Mouse (Mus musculus): ENCODE data around the gene Gm28048. TPM values are rescaled to one million over a fixed set of nuclear protein-coding genes. Genes with fewer than 3 reads are reported as not detected.

The Gm28048 gene
- 2.6 and 4.5 TPM in 2 replicates for polyA plus RNA-seq (2014; fragmentation: Nextera tagmentation; extraction: Ambion mirVana)

- H3K4me1 ChIP-seq (ENCODE audit: control insufficient read depth, insufficient read depth, low read length), result peaks cover 8% of the 10 kb centered on the region
- WGBS, result 3% methylated on average over 42 of the region's 42 CpGs
- peak within 1 kb of the TSS; percentile 59 for H3K4me3 ChIP-seq (replicated peaks; ENCODE audit: low read depth, low read length)
- H3K27me3 ChIP-seq (ENCODE audit: control insufficient read depth, insufficient read depth, low read length), result no peaks in the 10 kb centered on the region
- peaks cover 16% of the 10 kb centered on the region; the same call in 1 of the 2 replicates for H3K36me3 ChIP-seq (ENCODE audit: control insufficient read depth, insufficient read depth, low read length)
- DNase-seq, result peak; percentile 97
- peak within 1 kb of the TSS; percentile 92 for H3K27ac ChIP-seq (replicated peaks; ENCODE audit: low read depth, low read length)
- ATAC-seq (ENCODE audit: low FRiP score, low TSS enrichment), result peak; percentile 91
- H3K9ac ChIP-seq (replicated peaks; ENCODE audit: low read length), result peak within 1 kb of the TSS; percentile 76
- peak within 1 kb of the TSS; percentile 79 for H3K4me2 ChIP-seq (ENCODE audit: low read length)
- no peaks in the 10 kb centered on the region for H3K9me3 ChIP-seq (ENCODE audit: control insufficient read depth, low read length)
These were observed at the start of gene Gm28048, which contains the start of gene Commd1 for GRCm38 (mm10) chr11:22981984-22982757. Gm28048 (minus strand) TSS chr11:22982090. Commd1 (minus strand) TSS chr11:22982382.

- H3K9ac ChIP-seq (replicated peaks; ENCODE audit: low read length), result no peak overlapping the region
- H3K4me2 ChIP-seq (ENCODE audit: low read length), result no peak overlapping the region
- WGBS, result 80% methylated on average over 6 of the region's 6 CpGs
- no peak overlapping the region for H3K27ac ChIP-seq (replicated peaks; ENCODE audit: low read depth, low read length)
- ATAC-seq (ENCODE audit: low FRiP score, low TSS enrichment) (no peak), DNase-seq (no peak)
- H3K27me3 ChIP-seq (ENCODE audit: control insufficient read depth, insufficient read depth, low read length), result no peaks in the 10 kb centered on the region
- no peaks in the 10 kb centered on the region for H3K9me3 ChIP-seq (ENCODE audit: control insufficient read depth, low read length)
- no peak overlapping the region for H3K4me3 ChIP-seq (replicated peaks; ENCODE audit: low read depth, low read length)
- H3K4me1 ChIP-seq (ENCODE audit: control insufficient read depth, insufficient read depth, low read length), result no peaks in the 10 kb centered on the region
- no peaks in the 10 kb centered on the region for H3K36me3 ChIP-seq (ENCODE audit: control insufficient read depth, insufficient read depth, low read length)
These were observed 47.5 kb upstream of the Gm28048 start for GRCm38 (mm10) chr11:23029399-23029798.

- Histone ChIP-seq H3K27ac (replicated peaks; ENCODE audit: low read depth, low read length) (no peak overlapping the region), H3K9ac (replicated peaks; ENCODE audit: low read length) (no peak overlapping the region), H3K36me3 (ENCODE audit: control insufficient read depth, insufficient read depth, low read length) (no peaks in the 10 kb centered on the region), H3K4me3 (replicated peaks; ENCODE audit: low read depth, low read length) (no peak overlapping the region), H3K4me2 (ENCODE audit: low read length) (no peak overlapping the region), H3K9me3 (ENCODE audit: control insufficient read depth, low read length) (no peaks in the 10 kb centered on the region), H3K4me1 (ENCODE audit: control insufficient read depth, insufficient read depth, low read length) (no peaks in the 10 kb centered on the region), H3K27me3 (ENCODE audit: control insufficient read depth, insufficient read depth, low read length) (no peaks in the 10 kb centered on the region)
- ATAC-seq (ENCODE audit: low FRiP score, low TSS enrichment), result no peak
- DNase-seq, result no peak
- 72% methylated on average over 3 of the region's 3 CpGs for WGBS
These were observed 47.1 kb upstream of the Gm28048 start for GRCm38 (mm10) chr11:23028957-23029356.

GRCm38 (mm10) chr11:23024169-23024568 lies 42.3 kb upstream of the Gm28048 start:
- 54% methylated on average over 3 of the region's 3 CpGs for WGBS
- no peak overlapping the region for H3K27ac ChIP-seq (replicated peaks; ENCODE audit: low read depth, low read length)
- DNase-seq (no peak), ATAC-seq (ENCODE audit: low FRiP score, low TSS enrichment) (no peak)
- no peak overlapping the region for H3K9ac ChIP-seq (replicated peaks; ENCODE audit: low read length)
- no peaks in the 10 kb centered on the region for H3K4me1 ChIP-seq (ENCODE audit: control insufficient read depth, insufficient read depth, low read length)
- no peak overlapping the region for H3K4me2 ChIP-seq (ENCODE audit: low read length)
- no peak overlapping the region for H3K4me3 ChIP-seq (replicated peaks; ENCODE audit: low read depth, low read length)
- no peaks in the 10 kb centered on the region for H3K9me3 ChIP-seq (ENCODE audit: control insufficient read depth, low read length)
- H3K36me3 ChIP-seq (ENCODE audit: control insufficient read depth, insufficient read depth, low read length), result no peaks in the 10 kb centered on the region
- H3K27me3 ChIP-seq (ENCODE audit: control insufficient read depth, insufficient read depth, low read length), result no peaks in the 10 kb centered on the region

GRCm38 (mm10) chr11:23023155-23023554 lies 41.3 kb upstream of the Gm28048 start:
- no peak overlapping the region for H3K9ac ChIP-seq (replicated peaks; ENCODE audit: low read length)
- H3K4me2 ChIP-seq (ENCODE audit: low read length), result no peak overlapping the region
- WGBS, result 96% methylated on average over 2 of the region's 2 CpGs
- DNase-seq, result no peak
- no peaks in the 10 kb centered on the region for H3K4me1 ChIP-seq (ENCODE audit: control insufficient read depth, insufficient read depth, low read length)
- H3K27me3 ChIP-seq (ENCODE audit: control insufficient read depth, insufficient read depth, low read length), result no peaks in the 10 kb centered on the region
- no peak for ATAC-seq (ENCODE audit: low FRiP score, low TSS enrichment)
- H3K27ac ChIP-seq (replicated peaks; ENCODE audit: low read depth, low read length), result no peak overlapping the region
- no peaks in the 10 kb centered on the region for H3K36me3 ChIP-seq (ENCODE audit: control insufficient read depth, insufficient read depth, low read length)
- H3K9me3 ChIP-seq (ENCODE audit: control insufficient read depth, low read length), result no peaks in the 10 kb centered on the region
- H3K4me3 ChIP-seq (replicated peaks; ENCODE audit: low read depth, low read length), result no peak overlapping the region

DNA sequence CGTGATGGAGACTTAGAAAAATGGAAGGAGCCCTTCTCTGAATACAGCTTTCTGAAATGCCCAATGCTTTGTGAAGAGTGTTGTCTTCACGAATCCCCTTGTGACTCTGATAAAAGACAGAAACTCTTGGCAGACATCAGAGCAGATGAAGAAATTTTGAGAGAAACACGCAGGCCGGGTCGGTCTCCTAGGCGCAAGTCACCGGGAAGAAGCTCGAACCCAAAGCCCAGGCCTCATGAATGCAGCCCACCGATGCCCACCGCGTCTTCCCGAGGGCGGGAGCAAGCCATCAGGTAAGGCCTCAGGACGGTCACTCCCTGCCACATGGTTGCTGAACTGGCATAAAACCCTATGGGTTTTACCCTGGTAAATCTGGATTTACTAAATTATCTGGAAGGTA lies 39.0 kb upstream of the Gm28048 start:
- Histone ChIP-seq H3K4me1 (ENCODE audit: control insufficient read depth, insufficient read depth, low read length) (no peaks in the 10 kb centered on the region), H3K9ac (replicated peaks; ENCODE audit: low read length) (no peak overlapping the region), H3K4me2 (ENCODE audit: low read length) (no peak overlapping the region), H3K36me3 (ENCODE audit: control insufficient read depth, insufficient read depth, low read length) (no peaks in the 10 kb centered on the region), H3K9me3 (ENCODE audit: control insufficient read depth, low read length) (no peaks in the 10 kb centered on the region), H3K4me3 (replicated peaks; ENCODE audit: low read depth, low read length) (no peak overlapping the region), H3K27ac (replicated peaks; ENCODE audit: low read depth, low read length) (no peak overlapping the region), H3K27me3 (ENCODE audit: control insufficient read depth, insufficient read depth, low read length) (no peaks in the 10 kb centered on the region)
- 94% methylated on average over 14 of the region's 14 CpGs for WGBS
- no peak for ATAC-seq (ENCODE audit: low FRiP score, low TSS enrichment)
- no peak for DNase-seq

GRCm38 (mm10) chr11:23020116-23020770 lies 38.4 kb upstream of the Gm28048 start:
- no peaks in the 10 kb centered on the region for H3K27me3 ChIP-seq (ENCODE audit: control insufficient read depth, insufficient read depth, low read length)
- DNase-seq (no peak), ATAC-seq (ENCODE audit: low FRiP score, low TSS enrichment) (no peak)
- H3K9me3 ChIP-seq (ENCODE audit: control insufficient read depth, low read length), result no peaks in the 10 kb centered on the region
- no peak overlapping the region for H3K9ac ChIP-seq (replicated peaks; ENCODE audit: low read length)
- no peak overlapping the region for H3K4me2 ChIP-seq (ENCODE audit: low read length)
- H3K4me1 ChIP-seq (ENCODE audit: control insufficient read depth, insufficient read depth, low read length), result no peaks in the 10 kb centered on the region
- WGBS, result 68% methylated on average over 24 of the region's 24 CpGs
- no peaks in the 10 kb centered on the region for H3K36me3 ChIP-seq (ENCODE audit: control insufficient read depth, insufficient read depth, low read length)
- no peak overlapping the region for H3K27ac ChIP-seq (replicated peaks; ENCODE audit: low read depth, low read length)
- no peak overlapping the region for H3K4me3 ChIP-seq (replicated peaks; ENCODE audit: low read depth, low read length)

GRCm38 (mm10) chr11:23017943-23018342 lies 36.1 kb upstream of the Gm28048 start:
- DNase-seq, result no peak

DNA sequence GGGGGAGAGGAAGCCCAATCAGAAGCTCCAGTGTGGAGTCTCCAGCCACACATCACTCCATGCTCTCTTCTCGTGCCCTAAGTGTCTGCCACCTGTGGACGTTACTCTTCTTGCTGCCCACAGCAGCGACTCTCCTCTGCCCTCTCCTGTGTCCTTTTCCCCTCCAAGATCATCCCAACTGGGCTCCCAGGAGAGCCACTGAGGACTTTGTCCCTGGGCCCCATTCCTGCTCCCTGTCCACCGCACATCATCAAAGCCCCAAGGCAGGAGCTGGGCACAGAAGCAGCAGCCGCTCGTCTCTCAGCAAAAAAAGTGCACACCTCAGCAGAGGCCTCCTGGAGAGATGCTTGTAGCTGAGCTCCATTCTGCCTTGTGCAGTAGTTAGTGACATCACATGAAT lies 33.1 kb upstream of the Gm28048 start:
- Histone ChIP-seq H3K4me3 (replicated peaks; ENCODE audit: low read depth, low read length) (no peak overlapping the region), H3K9me3 (ENCODE audit: control insufficient read depth, low read length) (no peaks in the 10 kb centered on the region), H3K27me3 (ENCODE audit: control insufficient read depth, insufficient read depth, low read length) (no peaks in the 10 kb centered on the region), H3K4me1 (ENCODE audit: control insufficient read depth, insufficient read depth, low read length) (no peaks in the 10 kb centered on the region), H3K36me3 (ENCODE audit: control insufficient read depth, insufficient read depth, low read length) (no peaks in the 10 kb centered on the region), H3K27ac (replicated peaks; ENCODE audit: low read depth, low read length) (no peak overlapping the region), H3K4me2 (ENCODE audit: low read length) (no peak overlapping the region), H3K9ac (replicated peaks; ENCODE audit: low read length) (no peak overlapping the region)
- 80% methylated on average over 6 of the region's 6 CpGs for WGBS
- DNase-seq (no peak), ATAC-seq (ENCODE audit: low FRiP score, low TSS enrichment) (no peak)

More at GRCm38 (mm10) chr11:23017943-23018342, 36.1 kb upstream of the Gm28048 start:
- 94% methylated on average over 4 of the region's 4 CpGs for WGBS
- H3K9ac ChIP-seq (replicated peaks; ENCODE audit: low read length), result no peak overlapping the region
- H3K27ac ChIP-seq (replicated peaks; ENCODE audit: low read depth, low read length), result no peak overlapping the region
- H3K4me3 ChIP-seq (replicated peaks; ENCODE audit: low read depth, low read length), result no peak overlapping the region
- no peaks in the 10 kb centered on the region for H3K27me3 ChIP-seq (ENCODE audit: control insufficient read depth, insufficient read depth, low read length)
- H3K4me2 ChIP-seq (ENCODE audit: low read length), result no peak overlapping the region
- no peaks in the 10 kb centered on the region for H3K36me3 ChIP-seq (ENCODE audit: control insufficient read depth, insufficient read depth, low read length)
- H3K9me3 ChIP-seq (ENCODE audit: control insufficient read depth, low read length), result no peaks in the 10 kb centered on the region
- H3K4me1 ChIP-seq (ENCODE audit: control insufficient read depth, insufficient read depth, low read length), result no peaks in the 10 kb centered on the region
- no peak for ATAC-seq (ENCODE audit: low FRiP score, low TSS enrichment)

Measured in midbrain, embryonic 14.5 days (tissue).